Mouse (Mus musculus): ENCODE results near the gene Iqcn. TPM values are rescaled to one million over a fixed set of nuclear protein-coding genes. Genes with fewer than 3 reads are reported as not detected.

The Iqcn gene
- total RNA-seq, 4 experiments from 2014 or later, result 0.14 to 0.16 TPM; not detected in 2

DNA sequence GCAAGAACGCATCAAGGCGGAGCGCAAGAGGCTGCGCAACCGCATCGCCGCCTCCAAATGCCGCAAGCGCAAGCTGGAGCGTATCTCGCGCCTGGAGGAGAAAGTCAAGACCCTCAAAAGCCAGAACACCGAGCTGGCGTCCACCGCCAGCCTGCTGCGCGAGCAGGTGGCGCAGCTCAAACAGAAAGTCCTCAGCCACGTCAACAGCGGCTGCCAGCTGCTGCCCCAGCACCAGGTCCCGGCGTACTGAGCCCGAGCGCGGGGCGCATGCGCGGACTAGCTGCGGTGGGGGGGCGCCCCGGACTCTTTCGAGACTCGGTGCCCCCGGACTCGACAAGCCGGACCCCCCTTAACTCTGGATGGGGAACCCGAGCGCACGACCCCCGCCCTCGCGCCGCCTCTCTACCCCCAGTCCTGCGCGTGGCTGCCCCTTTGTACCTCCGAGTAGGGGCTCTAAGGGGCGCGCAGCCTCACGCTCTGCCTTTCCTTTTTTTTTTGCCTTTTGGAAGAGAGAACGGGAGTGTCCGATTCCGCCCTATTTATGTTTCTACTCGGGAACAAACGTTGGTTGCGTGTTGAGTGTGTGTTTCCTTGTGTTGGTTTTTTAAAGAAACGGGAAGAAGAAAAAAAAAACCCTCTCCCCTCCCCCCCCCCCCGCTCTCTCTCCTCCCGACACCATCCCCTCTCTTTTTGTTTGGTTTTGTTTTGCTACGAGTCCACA, 3.3 kb upstream of the Iqcn start:
- peak; percentile 76 to 83 for DNase-seq (ENCODE audit: low spot score in 2 of 2)

GRCm38 (mm10) chr8:70700555-70700922, 2.7 kb upstream of the Iqcn start:
- DNase-seq (ENCODE audit: low spot score in 2 of 2), result peak; percentile 81

GRCm38 (mm10) chr8:70701048-70701981, 1.9 kb upstream of the Iqcn start:
- no peak for DNase-seq (ENCODE audit: low spot score in 2 of 2)

DNA sequence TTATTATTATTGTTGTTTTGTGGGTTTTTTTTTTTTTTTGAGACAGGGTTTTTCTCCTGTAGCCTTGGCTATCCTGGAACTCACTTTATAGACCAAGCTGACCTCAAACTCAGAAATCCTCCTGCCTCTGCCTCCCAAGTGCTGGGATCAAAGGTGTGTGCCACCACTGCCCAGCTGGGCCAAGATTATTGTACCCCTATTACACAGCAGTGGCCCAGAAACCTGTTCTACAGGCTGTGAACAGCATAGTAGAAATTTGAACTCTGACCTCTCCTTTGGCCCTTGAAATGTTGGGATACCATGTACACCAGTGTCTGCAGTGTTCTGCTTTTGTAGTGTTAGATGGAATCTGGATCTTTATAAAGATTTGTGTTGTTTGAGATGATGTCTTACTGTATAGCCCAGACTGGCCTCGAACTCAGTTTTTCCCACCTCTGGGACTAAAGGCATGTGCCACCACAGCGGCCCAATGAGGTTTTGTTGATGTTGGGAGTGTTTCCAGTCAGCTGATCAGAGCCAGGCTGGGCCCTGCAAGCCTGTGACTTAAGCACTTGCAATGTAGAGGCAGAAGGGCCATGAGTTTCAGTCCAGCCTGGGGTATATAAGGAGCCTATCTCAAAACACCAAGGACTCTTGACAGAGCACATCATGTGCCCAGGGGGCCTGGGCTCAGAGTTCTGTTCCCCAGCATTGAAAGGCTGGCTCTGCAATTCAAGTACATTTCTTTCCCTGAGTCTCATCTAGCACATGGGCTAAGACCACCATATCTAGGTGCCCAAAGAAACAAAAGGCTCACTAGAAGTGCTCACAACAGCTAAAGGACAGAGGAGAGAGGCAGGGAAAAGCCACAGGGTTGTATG, 1.0 kb upstream of the Iqcn start:
- no peak for DNase-seq (ENCODE audit: low spot score in 2 of 2)

DNA sequence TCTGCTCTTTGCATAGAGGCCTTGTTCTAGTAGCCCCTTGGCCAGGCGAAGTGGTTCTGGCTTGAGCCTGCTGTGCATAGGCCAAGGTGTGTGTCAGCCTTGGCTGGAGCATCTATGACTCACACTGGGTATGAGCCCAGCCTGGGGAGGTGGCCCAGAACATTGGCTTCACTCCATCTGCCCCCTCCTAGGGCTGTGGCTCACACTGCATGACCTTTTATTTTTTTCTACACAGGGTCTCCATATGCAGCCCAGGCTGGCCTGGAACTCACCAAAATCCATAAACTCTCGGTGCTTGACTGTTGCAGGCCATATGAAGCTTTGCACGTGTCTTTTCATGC, 445 bp upstream of the Iqcn start:
- DNase-seq (ENCODE audit: low spot score in 2 of 2), result peak in 1 of 2 experiments; percentile 44

GRCm38 (mm10) chr8:70708281-70708680, 5.0 kb downstream of the Iqcn start:
- no peak for DNase-seq (ENCODE audit: low spot score in 2 of 2)

DNA sequence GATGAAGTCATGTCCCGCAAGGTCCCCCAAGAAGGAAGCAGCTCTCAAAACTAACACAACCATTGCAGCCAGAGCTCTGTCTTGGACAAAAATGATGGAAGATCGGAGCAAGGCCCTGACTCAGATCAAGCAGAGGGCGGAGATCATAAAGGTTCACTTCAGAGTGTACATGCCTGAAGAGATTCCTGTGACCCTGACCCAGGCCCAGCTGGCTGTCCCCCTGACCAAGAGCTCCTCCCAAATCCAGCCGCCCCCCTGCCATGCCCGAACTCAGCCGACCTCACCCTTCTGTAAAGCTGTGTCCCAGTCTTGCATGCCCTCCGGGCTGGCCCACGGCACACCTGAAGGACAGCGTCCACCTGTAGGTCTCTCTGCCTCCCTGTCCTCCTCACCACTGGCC, 6.5 kb downstream of the Iqcn start:
- DNase-seq (ENCODE audit: low spot score in 2 of 2), result no peak

- DNase-seq (ENCODE audit: low spot score in 2 of 2), result no peak
These were observed 7.0 kb downstream of the Iqcn start for GRCm38 (mm10) chr8:70710296-70710695.

DNA sequence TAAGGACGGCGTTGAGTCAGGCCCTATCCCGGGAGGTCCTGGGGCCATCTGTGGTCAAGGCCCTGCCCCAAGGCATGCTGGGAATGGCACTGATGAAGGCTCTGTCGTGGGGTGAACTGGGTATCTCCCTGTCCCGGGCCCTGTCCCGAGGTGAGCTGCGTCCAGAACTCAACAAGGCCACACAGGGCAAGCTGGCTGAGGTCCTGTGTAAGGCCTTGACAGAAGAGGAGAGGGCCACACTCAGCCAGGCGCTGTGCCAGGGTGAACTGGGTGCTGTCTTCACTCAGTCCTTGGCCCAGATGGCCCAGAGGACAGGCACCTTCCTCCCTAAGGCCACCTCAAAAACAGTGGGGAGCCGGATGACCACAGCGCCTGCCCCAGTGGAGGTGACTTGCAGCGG, 7.8 kb downstream of the Iqcn start:
- DNase-seq (ENCODE audit: low spot score in 2 of 2), result no peak

- no peak for DNase-seq (ENCODE audit: low spot score in 2 of 2)
These were observed 10.7 kb downstream of the Iqcn start for GRCm38 (mm10) chr8:70713991-70714390.

GRCm38 (mm10) chr8:70715086-70715485, 11.8 kb downstream of the Iqcn start:
- DNase-seq (ENCODE audit: low spot score in 2 of 2), result no peak

DNA sequence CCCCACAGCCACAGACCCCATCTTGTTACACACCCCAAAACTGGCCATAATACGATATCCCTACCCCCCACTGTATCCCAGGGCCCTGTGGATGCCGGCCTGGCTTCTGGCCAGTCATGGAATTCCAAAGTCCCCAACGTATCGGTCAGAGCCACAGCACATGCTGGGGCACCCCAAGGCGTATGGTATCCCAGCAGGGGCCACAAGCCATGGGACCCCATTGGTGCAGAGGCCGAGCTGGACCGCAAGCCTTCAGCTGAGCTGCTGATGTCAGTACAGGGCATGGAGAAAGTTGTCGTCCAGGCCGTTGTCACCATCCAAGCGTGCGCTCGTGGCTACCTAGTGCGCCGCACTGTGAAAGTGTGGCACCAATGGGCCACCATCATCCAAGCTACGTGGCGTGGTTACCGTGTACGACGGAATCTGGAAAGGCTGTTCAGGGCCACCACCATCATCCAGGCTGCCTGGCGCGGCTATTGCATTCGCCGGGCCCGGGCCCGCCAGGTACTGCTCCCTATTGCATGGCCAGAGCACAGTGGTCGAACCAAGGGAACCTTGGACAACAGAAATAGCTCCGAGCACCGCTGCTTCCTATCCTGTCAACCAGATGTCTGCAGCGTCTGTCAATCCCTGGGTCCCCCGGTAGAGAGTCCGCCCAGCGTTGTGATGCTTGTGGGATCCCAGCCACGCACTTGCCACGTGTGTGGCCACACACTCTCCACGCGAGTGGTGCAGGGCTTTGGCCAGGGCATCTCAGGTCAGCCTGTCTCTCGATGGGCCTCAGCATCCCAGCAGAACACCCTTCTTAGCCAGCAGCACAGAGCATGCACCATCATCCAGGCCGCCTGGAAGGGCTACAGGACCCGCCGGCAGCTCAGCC, 13.5 kb downstream of the Iqcn start:
- DNase-seq (ENCODE audit: low spot score in 2 of 2), result no peak

- no peak for DNase-seq (ENCODE audit: low spot score in 2 of 2)
These were observed 15.0 kb downstream of the Iqcn start, which contains the start of gene Gm3336 for GRCm38 (mm10) chr8:70718297-70718696. Gene Gm3336 (plus strand): TSS chr8:70718543.

- no peak for DNase-seq (ENCODE audit: low spot score in 2 of 2)
These were observed 16.6 kb downstream of the Iqcn start for GRCm38 (mm10) chr8:70719796-70720270.

GRCm38 (mm10) chr8:70720739-70721138, 17.5 kb downstream of the Iqcn start:
- DNase-seq (ENCODE audit: low spot score in 2 of 2), result peak in 1 of 2 experiments; percentile 86

GRCm38 (mm10) chr8:70721601-70722000, 18.3 kb downstream of the Iqcn start:
- no peak for DNase-seq (ENCODE audit: low spot score in 2 of 2)

DNA sequence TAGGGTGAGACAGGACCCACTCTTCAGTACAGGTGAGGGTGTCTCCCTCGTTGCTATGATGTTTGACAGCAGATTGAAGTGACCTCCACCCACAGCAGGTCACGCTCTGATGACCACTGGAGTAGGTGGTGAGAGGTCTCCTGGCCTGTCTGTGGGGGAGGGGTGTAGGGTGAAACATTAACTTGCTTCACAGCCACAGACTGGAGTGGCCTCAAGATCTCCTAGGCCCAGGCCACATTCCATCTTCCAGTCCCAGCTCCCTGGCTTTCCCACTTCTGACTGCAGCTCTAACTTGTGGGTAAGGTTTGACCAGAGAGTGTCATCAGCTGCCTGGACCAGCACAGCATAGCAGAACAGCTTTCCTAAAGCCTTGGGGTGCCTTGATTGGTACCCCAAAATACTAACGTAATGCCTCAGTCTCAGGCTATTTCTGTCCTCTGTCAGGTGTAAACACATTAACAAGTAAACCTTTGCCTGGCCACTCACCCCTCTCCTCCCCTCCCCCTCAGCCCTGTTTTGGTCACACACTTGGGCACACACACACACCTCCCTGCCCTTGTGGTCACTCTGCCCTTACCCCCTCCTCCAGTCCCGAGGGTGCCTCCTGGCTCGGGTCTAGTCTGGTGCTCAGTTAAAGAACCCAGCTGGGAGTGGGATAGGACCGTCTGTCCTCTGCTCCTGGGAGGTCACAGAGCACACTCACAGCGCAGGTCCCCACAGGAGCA, 20.4 kb downstream of the Iqcn start, which contains the start of gene Pde4c:
Gene Pde4c, plus strand, starts transcription at position 235 of the 725 bp plus-strand sequence.
- DNase-seq (ENCODE audit: low spot score in 2 of 2), result no peak

GRCm38 (mm10) chr8:70724216-70724615, 21.0 kb downstream of the Iqcn start:
- no peak for DNase-seq (ENCODE audit: low spot score in 2 of 2)

DNA sequence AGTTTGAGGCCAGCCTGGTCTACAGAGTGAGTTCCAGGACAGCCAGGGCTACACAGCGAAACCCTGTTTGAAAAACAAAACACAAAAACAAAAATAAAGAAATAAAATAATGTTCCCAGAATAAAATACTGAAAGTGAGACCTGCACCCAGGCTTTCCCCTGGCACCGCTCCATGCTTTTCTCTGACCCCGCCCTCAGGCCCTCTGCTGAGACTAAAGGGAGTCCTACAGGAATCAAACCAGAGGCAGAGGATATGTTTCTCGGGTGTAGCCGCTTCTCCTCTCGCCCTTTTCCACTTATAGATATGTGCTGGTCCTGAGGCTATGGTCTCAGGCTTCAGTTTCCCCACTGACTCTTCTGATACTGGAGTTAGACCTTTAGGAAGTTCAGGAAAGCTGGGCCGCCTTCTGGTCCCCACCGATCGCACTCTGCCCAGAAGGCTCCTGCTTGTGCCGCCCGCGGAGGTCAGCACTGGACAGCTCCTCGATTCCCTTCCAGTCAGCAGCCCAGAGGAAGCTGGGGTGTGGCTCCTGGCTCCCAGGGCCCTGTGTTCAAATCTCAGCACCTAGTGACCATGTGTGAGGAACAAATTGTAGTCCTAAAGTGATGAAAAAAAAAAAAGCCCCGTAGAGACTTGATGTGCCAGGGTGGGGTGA, 22.7 kb downstream of the Iqcn start:
- DNase-seq (ENCODE audit: low spot score in 2 of 2), result no peak
